Mouse (Mus musculus) right cerebral cortex, postnatal 10 days (tissue): ENCODE measurements around the gene Ifngr2.

Experiments used
- DNase-seq, 2 experiments: peaks; one replicate each; pipeline ENCODE4 v3.0.0; 2021; ENCODE audit warnings: low spot score in 2 of 2

Ifngr2 gene

DNA sequence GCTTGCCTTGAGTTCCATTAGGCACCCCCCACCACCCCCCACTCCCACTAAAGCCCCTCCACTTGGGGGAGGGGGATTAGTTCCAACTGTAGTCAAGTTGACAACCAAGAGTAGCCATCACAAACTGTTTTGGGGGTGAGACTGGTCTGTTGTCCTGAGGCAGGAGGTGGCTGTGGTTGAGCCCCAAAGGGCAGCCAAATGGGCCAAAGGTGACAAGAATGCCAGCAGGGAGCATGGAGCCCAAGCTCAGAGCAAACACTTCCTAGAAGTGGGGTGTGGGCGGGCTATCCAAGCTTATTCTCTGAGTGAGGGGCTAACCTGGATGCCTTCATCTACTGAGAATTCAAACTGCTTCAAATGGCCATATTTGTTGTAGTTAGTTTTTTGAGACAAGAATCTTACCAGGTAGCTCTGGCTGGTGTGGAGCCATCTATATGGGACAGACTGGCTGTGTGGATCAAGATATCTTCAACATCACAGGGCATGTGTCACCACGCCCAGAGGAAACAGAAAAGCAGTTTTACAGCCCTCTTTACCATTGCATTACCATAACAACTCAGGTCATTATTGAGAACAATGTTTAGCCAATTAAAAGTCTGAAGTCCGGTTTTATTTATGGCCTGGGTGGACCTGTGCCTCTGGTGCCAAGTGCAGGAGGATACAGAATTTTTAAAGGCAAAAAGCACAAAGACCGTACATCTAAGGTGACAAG lies 17.9 kb downstream of the Ifngr2 start:
- DNase-seq: no peak

DNA sequence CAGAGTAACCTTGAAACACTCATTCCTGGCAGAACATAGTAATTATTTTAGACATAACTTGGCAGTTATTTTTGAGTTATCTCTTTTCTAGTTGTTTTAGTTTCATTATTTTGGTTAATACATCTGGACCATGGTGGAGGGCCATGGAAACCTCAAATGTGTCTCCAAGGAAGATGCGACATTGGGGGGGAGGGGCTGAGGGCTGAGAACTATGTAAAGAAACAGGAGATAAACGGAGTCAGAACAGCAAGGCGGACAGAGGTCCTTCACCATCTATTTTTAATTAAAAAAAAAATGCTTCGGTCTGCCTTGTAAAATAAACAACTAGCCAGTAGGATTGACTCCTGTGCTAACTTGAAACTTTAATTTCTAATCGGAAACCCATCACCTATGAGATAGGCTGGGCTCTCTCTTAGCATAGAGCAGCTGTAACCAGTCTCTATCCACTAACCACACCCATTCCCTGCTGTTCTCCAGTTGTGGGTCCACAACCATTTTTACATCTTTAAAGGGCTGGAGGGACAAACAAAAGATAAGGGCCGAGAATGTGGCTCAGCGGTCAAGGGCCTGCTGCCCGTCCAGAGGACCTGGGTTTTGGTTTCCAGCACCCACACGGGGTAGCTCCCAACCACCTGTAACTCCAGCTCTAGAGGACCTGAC lies 18.6 kb downstream of the Ifngr2 start:
- DNase-seq: no peak

DNA sequence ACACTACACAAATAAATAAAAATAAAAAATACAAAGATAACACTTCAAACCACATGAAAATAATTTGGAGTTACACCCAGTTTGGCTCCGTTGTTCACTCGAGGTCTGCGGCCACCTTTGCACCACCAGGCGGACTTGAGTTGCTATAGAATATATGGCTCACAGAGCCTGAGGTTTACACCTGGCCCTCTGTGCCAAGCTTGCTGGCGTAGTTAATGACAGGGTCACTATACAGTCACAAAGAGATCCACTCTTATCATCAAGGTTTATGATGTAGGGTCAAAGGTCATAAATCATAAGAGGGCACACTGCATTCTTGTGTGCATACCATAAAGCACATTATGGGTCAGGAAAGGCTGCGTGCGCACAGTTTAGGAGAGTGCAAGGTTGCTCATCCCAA lies 19.1 kb downstream of the Ifngr2 start:
- no peak for DNase-seq

DNA sequence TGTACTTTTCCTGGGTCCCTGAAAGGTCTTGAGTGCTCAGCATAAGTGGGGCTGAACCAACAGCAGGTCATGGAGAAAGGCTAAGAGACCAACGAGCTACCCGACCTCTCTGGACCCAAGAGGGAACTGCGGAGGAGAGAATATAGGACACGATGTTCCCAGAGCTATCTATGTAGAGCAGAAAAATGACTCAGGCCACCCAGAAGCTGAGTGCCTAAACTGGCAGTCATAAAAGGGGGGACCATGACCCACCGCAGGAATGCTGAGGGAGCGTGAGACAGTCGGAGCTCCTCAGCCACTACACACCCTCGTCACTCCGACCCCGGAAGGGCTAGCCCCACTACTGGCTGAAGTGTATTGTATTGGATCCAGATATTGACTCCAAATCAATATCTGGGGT lies 22.1 kb downstream of the Ifngr2 start:
- DNase-seq: no peak

DNA sequence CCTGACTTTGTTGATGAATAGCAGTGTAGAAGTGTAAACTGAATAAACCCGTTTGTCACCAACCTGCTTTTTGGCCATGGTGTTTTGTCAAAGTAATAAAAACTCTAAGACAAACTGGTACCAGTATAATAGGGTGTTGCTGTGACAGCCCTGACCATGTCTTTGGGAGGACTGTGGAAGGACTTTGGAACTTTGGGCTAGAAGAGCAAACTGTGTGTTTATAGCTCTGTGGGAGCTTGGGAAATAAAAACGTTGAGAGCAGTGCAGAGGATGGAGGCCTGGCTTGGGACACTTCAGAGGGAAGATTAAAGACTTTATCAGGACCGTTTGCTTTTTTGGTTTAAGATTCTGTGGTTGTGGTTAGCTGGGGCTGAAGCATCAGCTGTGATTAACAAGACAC lies 24.2 kb downstream of the Ifngr2 start:
- DNase-seq: no peak

DNA sequence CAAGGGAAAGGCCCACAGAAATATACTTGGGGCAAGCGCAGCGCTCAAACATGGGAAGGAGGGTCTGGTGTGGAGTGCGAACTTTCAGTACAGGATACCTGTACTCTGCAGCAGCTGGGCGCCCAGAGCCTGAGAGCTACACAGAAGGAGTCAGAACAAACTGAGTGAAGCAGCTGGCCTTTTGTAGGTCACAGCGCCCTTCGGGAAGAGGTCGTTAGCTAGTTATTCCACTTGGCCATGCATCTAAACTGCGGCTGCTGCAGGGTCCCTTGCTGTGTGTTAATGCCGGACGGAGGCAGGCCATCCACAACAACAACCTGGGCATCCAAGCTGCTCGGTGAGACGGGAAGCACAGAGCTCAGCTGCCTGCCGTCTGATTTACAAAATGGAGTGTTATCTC lies 28.3 kb downstream of the Ifngr2 start:
- DNase-seq: no peak

DNA sequence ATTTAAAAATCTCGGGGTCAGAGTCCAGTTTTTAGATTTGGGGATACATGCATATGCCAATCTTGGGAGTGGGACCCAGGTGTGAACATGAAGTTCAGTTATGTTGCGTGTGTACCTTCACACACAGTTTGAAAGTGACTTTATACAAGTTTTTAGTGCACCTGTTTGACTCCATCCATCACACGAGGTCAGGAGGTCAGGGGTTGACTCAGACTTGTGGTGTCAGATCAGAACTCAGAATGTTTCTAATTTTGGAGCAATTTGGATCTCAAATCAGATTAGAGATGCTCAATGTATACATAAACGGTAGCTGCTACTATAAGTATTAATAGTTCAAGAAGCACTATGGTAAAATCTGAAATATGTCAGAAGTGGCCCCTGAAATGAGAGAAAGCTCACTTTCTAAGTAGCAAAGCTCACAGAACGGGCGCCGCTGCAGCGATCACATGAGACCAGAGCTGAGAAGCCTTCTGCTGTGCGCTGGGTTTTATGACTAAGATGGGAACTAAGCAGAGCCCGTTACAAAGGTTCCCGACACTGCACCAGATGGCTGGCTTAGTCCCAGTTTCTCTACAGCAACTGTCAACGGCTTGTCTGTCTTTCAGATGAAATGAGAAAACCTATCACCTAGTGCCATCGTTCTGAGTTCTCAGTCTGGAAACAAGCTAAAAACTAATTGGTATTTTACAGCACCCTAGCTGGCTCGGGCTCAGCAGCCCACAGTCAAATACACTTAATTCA lies 32.3 kb downstream of the Ifngr2 start:
- peak in 1 of 2 experiments; percentile 61 for DNase-seq

DNA sequence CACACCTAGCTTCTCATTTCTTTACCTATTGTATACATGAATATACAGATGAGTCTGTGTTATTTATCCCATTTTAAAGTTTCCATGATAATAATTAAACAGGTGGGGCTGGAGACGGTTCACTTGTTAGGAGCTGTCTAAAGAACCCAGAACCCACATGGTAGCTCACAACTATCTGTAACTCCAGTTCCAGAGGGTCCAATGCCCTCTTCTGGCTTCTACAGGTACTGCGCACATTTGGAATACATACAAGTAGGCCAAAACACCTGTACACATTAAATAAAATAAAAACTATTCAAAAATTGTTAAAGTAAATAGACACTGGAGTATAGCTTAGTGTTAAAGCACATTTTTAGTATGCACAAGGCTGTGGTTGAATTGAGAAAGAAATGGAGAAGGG lies 35.4 kb downstream of the Ifngr2 start:
- peak in 1 of 2 experiments; percentile 54 for DNase-seq

DNA sequence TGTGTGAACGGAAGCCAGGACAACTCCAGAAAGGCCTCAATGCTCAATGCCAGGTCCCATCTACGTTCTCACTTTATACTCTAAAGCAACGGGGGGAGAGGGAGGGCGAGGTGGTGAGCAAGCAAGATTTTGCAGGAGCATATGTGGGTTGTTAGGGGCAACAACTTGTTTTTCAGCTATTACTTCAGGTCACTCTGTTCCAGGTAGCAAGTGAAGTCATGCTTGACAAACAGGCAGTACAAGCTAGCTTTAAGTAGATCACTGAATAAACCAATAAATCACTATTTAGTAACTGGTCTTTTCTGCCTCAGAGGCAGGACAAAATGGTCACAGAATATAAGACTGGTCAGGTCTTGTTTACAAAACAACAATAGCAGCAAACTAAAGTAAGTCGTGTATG lies 38.7 kb downstream of the Ifngr2 start:
- DNase-seq: no peak

DNA sequence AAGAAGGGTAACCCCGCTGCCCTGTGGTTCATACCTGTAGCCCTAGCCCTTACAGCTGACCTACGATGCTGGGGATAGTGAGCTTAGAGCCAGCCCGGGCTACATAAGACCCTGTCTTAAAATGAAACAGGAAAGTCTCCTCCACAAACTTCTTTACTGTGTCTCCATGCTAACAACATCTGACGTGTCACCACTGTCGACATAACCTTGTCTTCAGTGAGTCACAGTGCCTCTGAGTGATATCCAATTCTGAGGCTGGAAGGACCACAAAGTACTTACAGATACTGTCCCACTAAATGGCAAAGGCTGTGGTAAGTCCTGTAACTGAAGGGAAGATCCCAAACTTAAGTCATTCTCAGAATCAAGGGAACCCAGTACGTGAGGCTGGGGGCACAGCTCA lies 39.4 kb downstream of the Ifngr2 start:
- DNase-seq: no peak

DNA sequence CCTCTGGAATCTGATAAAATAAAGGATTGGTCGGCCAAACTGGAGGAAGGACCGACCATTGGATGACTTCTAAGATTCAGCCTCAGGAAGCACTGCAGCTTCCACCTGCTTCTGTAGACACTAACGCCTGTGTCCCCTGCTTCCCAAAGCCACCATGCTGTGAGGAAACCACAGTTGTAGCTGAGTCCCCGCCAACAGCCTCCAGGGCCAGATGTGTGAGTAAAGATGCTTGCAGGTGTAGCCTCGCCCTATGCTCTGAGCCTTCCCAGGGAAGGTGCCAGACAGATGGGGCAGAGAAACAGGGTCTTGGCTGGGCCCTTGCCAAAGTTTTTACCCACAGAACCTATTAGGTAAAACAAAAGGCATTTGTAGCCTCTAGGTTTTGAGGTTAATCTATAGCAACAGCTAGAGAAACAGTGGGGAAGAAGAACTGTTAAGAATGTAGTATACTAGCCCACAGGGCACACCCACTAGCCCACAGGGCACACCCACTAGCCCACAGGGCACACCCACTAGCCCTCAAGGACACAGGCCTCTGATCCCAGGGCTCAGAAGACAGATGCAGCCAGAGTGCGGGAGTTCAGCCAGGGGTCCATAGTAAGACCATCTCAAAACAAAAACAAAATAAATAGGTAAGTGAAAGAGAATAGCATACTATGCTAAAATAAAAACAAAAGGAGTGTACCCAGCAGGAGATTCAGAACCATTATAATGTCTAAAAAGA lies 41.0 kb downstream of the Ifngr2 start:
- no peak for DNase-seq

DNA sequence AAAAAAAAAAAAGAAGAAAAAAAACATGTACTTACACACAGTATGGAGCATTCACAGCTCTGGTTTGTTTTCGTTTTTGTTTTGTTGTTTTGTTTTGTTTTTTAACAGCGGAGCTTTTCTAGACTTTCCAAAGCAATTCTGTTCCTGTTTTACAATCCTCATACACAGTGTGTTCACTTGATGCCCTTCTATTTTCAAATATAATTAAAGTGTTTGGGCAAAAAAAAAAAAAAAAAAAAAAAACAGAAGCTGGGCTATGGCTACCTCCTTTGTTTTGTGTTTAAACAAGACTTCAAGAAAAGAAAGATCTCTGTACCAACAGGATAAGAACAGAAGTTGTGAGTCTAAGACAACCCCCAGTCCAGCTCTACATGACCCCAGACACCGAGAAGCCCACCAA lies 41.8 kb downstream of the Ifngr2 start:
- no peak for DNase-seq

DNA sequence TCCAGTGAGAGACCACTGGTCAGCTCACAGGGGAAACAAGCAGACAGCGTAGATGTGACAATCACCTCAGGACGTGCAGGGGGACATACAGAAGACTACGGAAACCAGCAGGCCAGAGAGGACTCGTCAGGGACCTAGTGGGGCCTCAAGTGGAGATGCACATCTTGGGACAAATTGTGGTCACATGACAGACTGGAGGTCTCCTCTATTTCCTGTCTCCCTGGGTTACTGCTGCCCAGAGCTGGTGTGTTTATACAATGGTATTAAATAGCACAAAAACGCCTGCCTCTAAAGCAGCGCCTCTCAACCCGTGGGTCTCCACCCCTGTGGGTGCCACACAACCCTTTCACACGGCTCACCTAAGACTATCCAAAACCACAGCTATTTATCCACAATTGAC lies 45.3 kb downstream of the Ifngr2 start:
- no peak for DNase-seq

DNA sequence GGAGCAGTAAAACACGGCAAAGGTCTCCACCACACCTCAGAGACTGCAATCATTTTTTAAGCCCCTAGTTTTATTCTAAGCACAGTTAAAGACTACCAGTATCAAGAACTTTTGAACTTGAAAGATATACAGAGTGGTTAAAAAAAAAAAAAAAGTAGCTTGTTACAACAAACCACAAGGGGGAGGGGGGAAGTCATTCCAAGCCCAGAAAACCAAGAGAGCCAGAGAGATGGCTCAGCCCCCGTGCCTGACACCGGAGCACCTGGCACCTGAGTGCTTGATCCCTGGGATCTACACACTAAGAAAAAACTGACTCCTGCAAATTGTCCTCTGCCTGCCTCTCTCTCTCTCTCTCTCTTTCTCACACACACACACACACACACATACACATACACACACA lies 46.4 kb downstream of the Ifngr2 start:
- DNase-seq: no peak

DNA sequence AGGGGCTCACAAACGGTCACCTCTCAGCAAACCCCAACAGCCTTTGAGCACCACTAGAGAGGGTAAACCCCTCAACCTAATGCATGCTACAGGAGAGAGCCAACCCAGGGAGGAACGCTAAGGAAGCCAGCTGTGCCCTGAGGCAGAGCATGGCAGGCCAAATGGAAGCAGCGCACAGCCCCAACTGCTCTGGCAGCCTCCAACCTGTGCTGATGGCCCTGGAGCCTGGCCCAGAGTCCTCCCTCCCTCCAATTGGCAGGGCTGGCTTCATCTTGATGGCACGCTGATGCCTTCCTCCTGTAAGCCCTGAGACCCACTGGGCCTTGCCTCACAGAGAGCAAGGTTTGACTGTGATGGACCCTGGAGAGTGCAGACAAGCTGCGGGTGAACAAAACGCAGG lies 48.2 kb downstream of the Ifngr2 start:
- peak; percentile 67 to 76 for DNase-seq

DNA sequence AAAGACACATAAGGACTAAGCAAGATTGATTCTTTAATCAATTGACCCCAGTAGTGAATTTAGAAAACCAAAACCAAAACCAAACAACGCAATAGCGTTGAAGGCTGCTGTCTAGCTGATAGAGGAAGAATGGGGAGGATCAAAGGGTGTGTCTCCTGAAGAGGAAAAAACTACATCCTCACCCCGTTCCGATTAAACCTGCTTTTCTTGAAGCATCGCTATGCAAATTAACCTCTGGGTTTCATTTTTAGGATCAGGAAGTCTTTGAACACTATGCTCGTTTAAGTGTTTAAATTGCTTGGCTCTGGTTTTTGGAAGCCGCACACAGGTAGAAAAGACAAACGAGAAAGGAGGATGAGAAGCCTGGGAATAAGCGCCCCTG lies 49.5 kb downstream of the Ifngr2 start:
- DNase-seq: no peak

DNA sequence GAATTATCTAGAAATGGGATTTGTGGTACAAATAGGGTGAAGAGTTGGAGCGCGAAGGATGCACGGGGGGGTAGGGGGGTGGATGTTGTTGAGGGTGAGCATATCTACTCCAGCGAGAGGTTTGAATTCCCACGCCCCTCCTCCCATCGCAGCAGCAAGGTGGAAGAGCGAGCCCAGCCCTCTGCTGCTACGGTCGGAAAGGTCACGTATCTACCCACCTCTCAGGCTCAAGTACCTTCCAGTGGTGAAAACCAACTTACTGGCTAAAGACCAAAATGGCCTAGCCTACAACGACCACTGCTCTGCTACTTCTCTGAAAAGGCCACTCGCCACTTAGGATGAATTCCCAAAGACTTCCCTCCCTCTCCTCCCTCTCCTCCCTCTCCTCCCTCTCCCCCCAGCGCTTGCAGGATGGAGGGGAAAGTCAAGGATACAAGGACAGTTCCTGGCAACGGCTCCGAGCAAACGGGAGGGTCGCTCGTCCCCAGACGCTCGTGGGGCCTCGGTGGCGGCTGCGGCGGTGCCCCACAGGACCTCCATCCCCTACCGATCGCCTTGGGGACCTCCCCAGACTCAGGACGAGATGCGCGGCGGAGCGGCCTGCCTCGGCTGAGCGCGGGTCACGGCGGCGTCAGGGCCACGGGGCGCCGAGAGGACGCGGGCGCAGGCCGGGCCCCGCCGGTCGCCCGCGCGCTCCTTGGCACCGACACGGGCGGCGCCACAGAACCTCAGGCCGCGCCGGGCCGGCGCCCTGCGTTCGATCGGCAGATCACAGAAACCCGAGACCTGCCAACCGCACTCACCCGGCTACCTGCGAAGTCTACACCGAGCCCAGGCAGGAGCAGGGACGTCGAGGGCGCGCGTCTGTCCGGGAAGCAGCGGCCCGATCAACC lies 50.2 kb downstream of the Ifngr2 start:
- peak; percentile 52 to 54 for DNase-seq

DNA sequence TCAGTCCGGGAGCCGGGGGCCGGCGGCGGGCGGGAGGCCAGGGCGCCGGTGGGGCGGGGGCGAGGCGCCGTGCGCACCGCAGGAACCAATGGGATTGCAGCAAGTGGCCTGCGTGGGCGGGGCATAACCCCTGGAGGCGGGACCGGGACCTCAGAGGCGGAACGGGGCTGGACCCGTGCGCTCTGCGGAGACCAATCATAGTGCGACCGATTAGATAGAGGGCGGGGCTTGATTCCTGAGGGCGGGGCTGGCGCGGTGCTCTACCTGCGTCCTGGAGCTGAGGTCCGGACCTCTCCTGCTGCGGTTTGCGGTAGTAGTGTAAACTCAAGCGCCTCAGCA lies 50.8 kb downstream of the Ifngr2 start, which contains the start of gene Tmem50b:
Tmem50b (minus strand) TSS at position 129 of the 339 bp plus-strand sequence.
- peak; percentile 99 for DNase-seq

DNA sequence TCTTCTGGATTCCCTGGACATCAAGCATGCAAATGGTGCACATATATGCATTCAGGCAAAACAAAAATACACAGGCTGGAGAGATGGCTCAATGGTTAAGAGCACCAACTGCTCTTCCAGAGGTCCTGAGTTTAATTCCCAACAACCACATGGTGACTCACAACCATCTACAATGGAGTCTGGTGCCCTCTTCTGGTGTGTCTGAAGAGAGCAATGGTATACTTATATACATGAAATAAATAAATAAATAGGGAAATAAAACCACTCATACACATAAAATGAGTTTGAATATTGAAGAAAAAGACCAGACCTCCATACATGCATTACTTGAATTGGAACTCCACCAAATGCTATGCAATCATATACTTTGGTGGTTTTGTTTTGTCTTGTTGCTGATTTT lies 52.4 kb downstream of the Ifngr2 start:
- DNase-seq: no peak

DNA sequence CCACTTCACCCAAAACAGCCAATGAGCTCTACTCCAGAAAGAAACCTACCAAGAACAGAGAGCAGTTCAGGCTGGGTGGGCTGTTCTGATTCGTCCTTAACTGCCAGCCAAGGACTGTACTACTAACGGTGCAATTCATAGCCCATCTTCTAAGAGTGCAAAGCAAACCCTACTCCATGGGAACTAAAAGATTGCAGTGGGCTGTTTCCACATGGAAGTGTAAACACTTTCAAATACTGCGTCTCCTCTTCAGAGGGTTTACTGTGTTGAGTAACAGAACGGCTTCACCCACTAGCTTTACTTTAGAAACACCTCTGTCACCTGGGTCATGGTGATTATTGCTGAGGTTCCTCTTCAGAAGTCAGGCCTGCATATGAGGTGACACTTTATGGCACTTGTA lies 54.2 kb downstream of the Ifngr2 start:
- DNase-seq: no peak

DNA sequence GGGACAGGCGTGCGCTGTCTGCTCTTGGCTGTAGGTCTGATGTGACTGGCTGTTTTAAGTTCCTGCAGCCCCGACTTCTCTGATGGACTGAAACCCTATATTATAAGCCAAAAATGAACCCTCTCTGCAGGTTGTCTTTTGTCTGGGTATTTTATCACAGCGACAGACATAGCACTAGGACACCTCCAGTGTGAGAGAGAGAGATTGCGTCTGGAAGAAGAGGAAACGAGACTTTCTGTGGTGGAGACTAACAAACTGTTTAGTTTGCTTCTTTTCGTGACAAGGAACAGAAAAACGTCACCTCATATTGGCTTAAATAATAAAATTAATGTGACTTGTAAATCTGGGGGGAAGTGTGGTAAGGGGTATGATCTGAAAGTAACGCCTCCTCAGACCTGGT lies 54.8 kb downstream of the Ifngr2 start:
- DNase-seq: no peak
